Mouse (Mus musculus) spleen, adult 2 months (tissue): ENCODE measurements at regions not wholly inside any gene's neighbourhood (a gene's known extent, or its start where the extent isn't known, plus 50 kb on each side); places are given as distances from the start of the nearest gene placed in this dataset.

Experiments
- CTCF ChIP-seq: fragments of 200-500 bp; IDR thresholded peaks from 2 replicates; pipeline ENCODE4 v1.5.1; 2011; ENCODE audit warnings: mild to moderate bottlenecking, inconsistent platforms; ENCODE audit not compliant: insufficient read depth, insufficient read length, insufficient replicate concordance; ENCODE audit errors: extremely low read depth
- POLR2A ChIP-seq: fragments of 200-500 bp; IDR thresholded peaks from 2 replicates; pipeline ENCODE4 v1.6.1; 2011; ENCODE audit warnings: low read depth, low read length, inconsistent platforms

DNA sequence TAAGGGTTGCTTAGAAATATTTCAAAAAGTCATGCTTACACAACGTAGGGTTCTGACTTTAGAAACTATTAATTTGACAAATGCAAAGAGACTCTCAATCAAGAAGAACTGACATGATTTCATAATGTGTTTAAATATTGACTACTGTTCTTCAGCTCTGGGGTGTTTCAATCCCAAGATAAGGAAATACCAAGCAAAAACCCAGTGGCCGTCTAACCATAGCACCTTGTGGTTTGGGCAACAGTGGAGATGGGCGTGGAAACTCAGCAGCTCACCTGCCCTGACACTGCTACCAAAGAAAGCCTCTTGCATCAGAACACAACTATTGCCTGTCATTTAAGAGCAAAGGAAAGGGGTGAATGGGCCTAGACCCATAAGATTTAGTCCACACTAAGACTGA lies 119.9 kb downstream of the Foxa2 start:
- TF ChIP-seq POLR2A = no peak
- no peak for TF ChIP-seq CTCF
